ENCODE assay signal across 18 mouse cellular contexts in genomic region chr16:33629539-33629938, GRCm38 (mm10). TPM values are rescaled to one million over a fixed set of nuclear protein-coding genes. Genes with fewer than 3 reads are reported as not detected.
DNase-seq lines count a peak whose midpoint lies in the region; TF ChIP-seq lines count a peak whose summit lies in the region.
"Had no signal": no experiment of that assay in that cellular context is flagged by ENCODE, and none has a peak within 500 bp of the region (broad histone marks: within the 10 kb centered on the region; RNA-seq: fewer than 3 reads in every experiment).

No protein-coding gene starts in this region.

- no peaks in the 10 kb centered on the region for H3K9me3 ChIP-seq in heart, embryonic 10.5 days
- H3K9me3 ChIP-seq: G1E had no signal

- H3K27ac ChIP-seq in heart, embryonic 10.5 days, result no peak overlapping the region

- TF ChIP-seq POLR2A in myocyte (IDR thresholded peaks at IDR 0.05; ENCODE audit: insufficient read length, low read depth), result no peak

- peak; percentile 77 for DNase-seq in heart, adult 11 months
- DNase-seq in heart, postnatal 25 days (ENCODE audit: low spot score), result no peak
- DNase-seq in heart, embryonic 10.5 days (ENCODE audit: low spot score), result peak; percentile 19
- DNase-seq in heart, adult 9 months (ENCODE audit: low spot score in 2 of 2), result no peak
- DNase-seq in cerebellum, adult 9-10 months, result no peak
- DNase-seq: adrenal gland, adult 2 months; adrenal gland, adult 8-10 months; adrenal gland, postnatal 10 days; adrenal gland, postnatal 14 days; adrenal gland, postnatal 25 days; B cell, adult 2 months; cerebellum, adult 11 months; cerebellum, adult 11-12 months; cerebellum, adult 18-20 months had no signal

- intact Hi-C loops in heart, postnatal 25 days (cut with DNase I), result no loop called here

- H3K79me2 ChIP-seq in myocyte (ENCODE audit: control insufficient read depth, insufficient read depth), result no peaks in the 10 kb centered on the region

- WGBS in heart, embryonic 10.5 days, result 83% methylated on average over 5 of the region's 5 CpGs

- H3K27me3 ChIP-seq in heart, embryonic 10.5 days (ENCODE audit: insufficient read depth, poor library complexity, severe bottlenecking), result no peaks in the 10 kb centered on the region
- H3K27me3 ChIP-seq in myocyte (ENCODE audit: control insufficient read depth, insufficient read depth, insufficient read length), result no peaks in the 10 kb centered on the region
- H3K27me3 ChIP-seq: CH12.LX, Patski had no signal

- H3K4me3 ChIP-seq in heart, embryonic 10.5 days, result no peak overlapping the region
- no peak overlapping the region for H3K4me3 ChIP-seq in myocyte

- H3ac ChIP-seq in myocyte (ENCODE audit: control insufficient read depth, insufficient read length), result no peak overlapping the region

- H3K36me3 ChIP-seq in heart, embryonic 10.5 days, result no peaks in the 10 kb centered on the region
- H3K36me3 ChIP-seq in myocyte (ENCODE audit: control insufficient read depth, insufficient read depth), result no peaks in the 10 kb centered on the region
- H3K36me3 ChIP-seq: G1E had no signal

- no peaks in the 10 kb centered on the region for H3K4me1 ChIP-seq in heart, embryonic 10.5 days

- peak overlapping the region; percentile 18 for H3K4me2 ChIP-seq in myocyte (ENCODE audit: low read depth)

TF ChIP-seq in myocyte, 11 proteins besides CTCF, POLR2A, EP300 and RAD21:
- no peak for TF ChIP-seq MAX (IDR thresholded peaks at IDR 0.05; ENCODE audit: low read depth)
- TF ChIP-seq MYOD1 (IDR thresholded peaks at IDR 0.05; ENCODE audit: control insufficient read depth in 1 of 3, insufficient read length in 2 of 3, low read depth in 2 of 3), result peak in 2 of 3 experiments; percentile 65 to 68
- TF ChIP-seq MYOG (IDR thresholded peaks at IDR 0.05; ENCODE audit: control insufficient read depth in 1 of 3, insufficient read depth in 1 of 3, insufficient read length in 2 of 3, low read depth in 2 of 3), result peak in 2 of 3 experiments; percentile 16 to 65
TF ChIP-seq in myocyte: peak in this region for 2.

RNA-seq across cellular contexts. Expression of gene Heg1, which starts 54.6 kb away (rescaled TPM):
- 100 to 1,000 TPM; 155 to 170 TPM for total RNA-seq in heart, postnatal 25 days (2021)
- 26.3 and 33.0 TPM in 2 replicates for polyA plus RNA-seq in heart, embryonic 10.5 days (2016; fragmentation: Nextera tagmentation; extraction: Ambion mirVana)
- 28.3 TPM for polyA plus RNA-seq in myocyte (2012; fragmentation: generic; extraction: Trizol)

Comparison
In these comparisons a context has a peak if more than half of its experiments do, and no peak if none do; other contexts are left out.
1. DNase-seq: peak in heart, adult 11 months (single experiment) and heart, embryonic 10.5 days (single experiment); none in heart, postnatal 25 days (single experiment), heart, adult 9 months (0 of 2) and cerebellum, adult 9-10 months (single experiment).